Mouse (Mus musculus) central nervous system, embryonic 18 days (tissue): ENCODE measurements around the gene Klc4. TPM values are rescaled to one million over a fixed set of nuclear protein-coding genes. Genes with fewer than 3 reads are reported as not detected.

ENCODE experiments used
- polyA plus RNA-seq: library from polyadenylated mRNA; depleted of rRNA; stranded (reverse); fragments of >200 nt; gene quantifications from 2 replicates; pipeline ENCODE4 v1.2.3, GENCODE M21; 2012; rRNA removed

The Klc4 gene
- 21.6 and 24.5 TPM in 2 replicates for polyA plus RNA-seq

GRCm38 (mm10) chr17:46645561-46646321, at the start of gene Klc4, which contains the start of gene Mrpl2:
Gene Klc4 (minus strand): TSS chr17:46646022.
Gene Mrpl2 (plus strand): TSS chr17:46646229.

DNA sequence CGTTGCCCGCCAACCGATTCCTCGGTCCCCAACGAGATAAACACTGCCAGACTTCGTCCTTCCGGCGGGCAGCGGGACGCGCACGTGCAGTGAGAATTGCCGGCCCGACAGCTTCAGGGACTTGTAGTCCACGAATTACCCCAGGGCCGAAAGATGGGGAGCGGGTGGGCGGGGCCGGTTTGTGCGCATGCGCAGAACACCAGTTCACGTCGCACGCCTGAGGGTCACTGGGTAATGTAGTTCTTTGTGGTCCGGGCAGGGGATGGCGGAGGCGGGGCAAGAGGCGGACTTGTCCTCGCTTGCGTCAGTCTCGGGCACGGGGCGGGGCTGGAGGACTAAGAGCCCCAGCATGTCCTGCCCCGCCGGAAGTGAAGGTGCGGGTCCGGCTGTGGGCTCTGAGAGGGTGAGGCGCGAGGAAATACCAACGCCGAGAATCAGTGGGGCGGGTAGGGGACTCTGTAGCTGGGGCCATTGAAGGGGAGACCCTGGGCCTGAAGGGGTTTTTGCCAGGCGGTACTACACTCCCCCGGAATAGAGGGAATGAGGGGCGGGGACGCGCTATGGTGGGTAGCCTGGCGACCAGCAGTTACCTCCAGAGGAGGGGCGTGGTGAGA, 35.0 kb upstream of the Klc4 start, which contains the start of gene Klhdc3:
TSS of gene Klhdc3 (minus strand) at position 155 of the 614 bp plus-strand sequence.

DNA sequence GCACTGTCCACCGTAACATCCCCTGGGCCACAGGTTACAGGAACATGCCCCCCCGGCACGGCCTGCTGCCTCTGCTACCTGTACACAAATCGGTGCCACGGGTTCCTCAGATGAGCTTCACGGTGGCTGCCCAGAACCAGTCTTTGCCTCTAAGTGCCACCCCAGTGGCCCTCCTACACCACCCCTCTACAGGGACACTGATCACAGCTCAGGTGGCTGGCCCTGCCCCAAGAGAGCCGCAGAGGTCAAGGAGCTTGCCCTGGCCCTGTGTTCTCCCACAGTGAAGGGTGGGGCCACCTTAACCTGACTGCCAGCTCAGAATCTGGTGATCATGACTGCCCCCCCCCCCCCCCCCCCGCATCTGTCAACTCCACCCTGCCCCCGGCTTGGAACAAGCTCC, 32.6 kb upstream of the Klc4 start, which contains the start of gene Mea1:
TSS of gene Mea1 (plus strand) at position 378 of the 400 bp plus-strand sequence.

GRCm38 (mm10) chr17:46673850-46674529, 28.2 kb upstream of the Klc4 start, which contains the start of gene Rrp36:
Gene Rrp36 (minus strand): TSS chr17:46674352.

DNA sequence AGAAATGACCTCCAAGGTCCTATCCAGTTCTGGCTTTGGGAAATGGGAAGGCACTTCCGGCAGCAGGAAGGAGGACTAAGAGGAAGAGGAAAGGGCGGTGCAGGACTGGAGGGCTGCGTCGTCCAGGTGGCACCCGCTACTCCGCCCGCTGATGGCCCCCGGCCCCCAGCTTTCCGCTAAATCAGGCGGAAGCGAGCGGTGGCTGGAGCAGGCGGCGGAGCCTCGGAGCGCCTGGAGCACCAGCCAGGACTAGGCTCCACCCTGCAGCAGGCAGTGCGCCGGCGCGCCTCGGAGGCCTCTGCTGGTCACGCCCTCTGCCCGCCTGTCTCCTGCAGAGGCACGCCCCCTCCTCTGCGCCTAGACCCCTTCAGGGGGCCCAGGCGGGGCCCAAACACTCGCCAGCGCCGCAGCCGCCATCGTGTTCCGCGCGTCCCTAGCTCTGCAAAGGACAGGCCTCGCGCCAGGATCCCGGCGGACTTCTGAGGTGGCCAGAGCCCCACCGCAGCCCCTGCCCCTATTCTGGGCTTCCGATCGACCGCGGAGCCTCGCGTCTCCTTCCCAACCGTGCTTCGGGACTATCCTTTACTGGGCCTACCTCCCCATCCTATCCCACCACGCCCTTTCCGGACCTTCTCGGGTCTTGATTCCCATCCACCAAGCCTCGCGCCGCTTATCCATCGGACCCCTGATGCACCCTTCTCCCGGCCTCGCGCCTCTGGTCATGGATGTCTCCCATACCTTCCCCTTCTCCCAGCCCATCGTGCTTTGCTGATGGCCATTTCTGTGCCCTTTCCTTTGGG, 4.6 kb upstream of the Klc4 start, which contains the start of gene Cul7:
TSS of gene Cul7 (plus strand) at position 106 of the 800 bp plus-strand sequence.

GRCm38 (mm10) chr17:46628791-46629684, 16.8 kb downstream of the Klc4 start, which contains the start of gene Ptk7:
Gene Ptk7 (minus strand): TSS chr17:46629504.

Other genes starting within 250 kb of the Klc4 start
- gene Crip3, start 217.1 kb downstream of the Klc4 start, polyA plus RNA-seq, result 12.4 and 16.1 TPM in 2 replicates
- gene Slc22a7, start 207.6 kb downstream of the Klc4 start, polyA plus RNA-seq, result 0.11 and 0.14 TPM in 2 replicates
- 19.9 and 24.9 TPM in 2 replicates for gene Ttbk1, start 158.3 kb downstream of the Klc4 start, polyA plus RNA-seq
- gene Dnph1, start 149.3 kb downstream of the Klc4 start, polyA plus RNA-seq, result 11.2 and 13.1 TPM in 2 replicates
- 40.4 and 42.3 TPM in 2 replicates for gene Cul9, start 99.6 kb downstream of the Klc4 start, polyA plus RNA-seq
- gene Srf, start 89.8 kb downstream of the Klc4 start, polyA plus RNA-seq, result 67.9 and 75.4 TPM in 2 replicates
- gene Ptk7, start 16.5 kb downstream of the Klc4 start, polyA plus RNA-seq, result 15.2 and 17.2 TPM in 2 replicates
- gene Mrpl2, start 207 bp upstream of the Klc4 start, polyA plus RNA-seq, result 41.8 and 42.2 TPM in 2 replicates
- 57.9 and 58.6 TPM in 2 replicates for gene Cul7, start 4.3 kb upstream of the Klc4 start, polyA plus RNA-seq
- gene Rrp36, start 28.3 kb upstream of the Klc4 start, polyA plus RNA-seq, result 35.4 and 37.4 TPM in 2 replicates
- 185 and 210 TPM in 2 replicates for gene Mea1, start 32.8 kb upstream of the Klc4 start, polyA plus RNA-seq
- 165 and 178 TPM in 2 replicates for gene Klhdc3, start 34.9 kb upstream of the Klc4 start, polyA plus RNA-seq
- gene Ppp2r5d, start 59.1 kb upstream of the Klc4 start, polyA plus RNA-seq, result 100 and 101 TPM in 2 replicates
- 46.3 and 46.4 TPM in 2 replicates for gene Pex6, start 65.4 kb upstream of the Klc4 start, polyA plus RNA-seq
- gene Gnmt, start 83.1 kb upstream of the Klc4 start, polyA plus RNA-seq, result 2.0 and 2.5 TPM in 2 replicates
- 58.5 and 59.3 TPM in 2 replicates for gene Cnpy3, start 106.2 kb upstream of the Klc4 start, polyA plus RNA-seq
- 0.07 TPM in 1 of 2 replicates, not detected in the other for gene Ptcra, start 117.7 kb upstream of the Klc4 start, polyA plus RNA-seq
- 52.9 and 53.6 TPM in 2 replicates for gene 2310039H08Rik, start 126.6 kb upstream of the Klc4 start, polyA plus RNA-seq
- 67.6 and 73.0 TPM in 2 replicates for gene Rpl7l1, start 136.7 kb upstream of the Klc4 start, polyA plus RNA-seq
- 21.7 and 22.8 TPM in 2 replicates for gene Bicral, start 212.5 kb upstream of the Klc4 start, polyA plus RNA-seq
- gene Tbcc, start 244.7 kb upstream of the Klc4 start, polyA plus RNA-seq, result 29.4 and 29.5 TPM in 2 replicates